Mouse (Mus musculus) midbrain, embryonic 16.5 days (tissue): ENCODE results near the gene Tmem263. TPM values are rescaled to one million over a fixed set of nuclear protein-coding genes. Genes with fewer than 3 reads are reported as not detected.

Experiments used
- ATAC-seq: fragments of 200-750 bp; cut with Nextera tagmentation; 2 replicates; pipeline ENCODE4 v1.8.0; 2017; ENCODE audit warnings: moderate TSS enrichment
- H3K27ac ChIP-seq: fragments of 300-500 bp; sonication (generic); 2 replicates; pipeline ENCODE4 v1.5.1; 2014; ENCODE audit warnings: mild to moderate bottlenecking, low read length, mixed read lengths
- H3K27me3 ChIP-seq: fragments of 300-500 bp; sonication (generic); 2 replicates; pipeline ENCODE4 v1.6.1; 2014; ENCODE audit warnings: low read depth, low read length, mixed read lengths; ENCODE audit not compliant: control insufficient read depth, insufficient read depth
- H3K36me3 ChIP-seq: fragments of 300-500 bp; sonication (generic); 2 replicates; pipeline ENCODE4 v1.6.1; 2014; ENCODE audit warnings: mild to moderate bottlenecking, low read length, moderate library complexity, mixed read lengths; ENCODE audit not compliant: control insufficient read depth, insufficient read depth
- H3K4me1 ChIP-seq: fragments of 300-500 bp; sonication (generic); 2 replicates; pipeline ENCODE4 v1.6.1; 2014; ENCODE audit warnings: mild to moderate bottlenecking, low read length, mixed read lengths; ENCODE audit not compliant: control insufficient read depth, insufficient read depth
- H3K4me2 ChIP-seq: fragments of 300-500 bp; sonication (generic); 2 replicates; pipeline ENCODE4 v1.6.1; 2014; ENCODE audit warnings: mild to moderate bottlenecking, low read length, mixed read lengths
- H3K4me3 ChIP-seq: fragments of 300-500 bp; sonication (generic); 2 replicates; pipeline ENCODE4 v1.5.1; 2014; ENCODE audit warnings: low read depth, mild to moderate bottlenecking, low read length, moderate library complexity, mixed read lengths
- H3K9ac ChIP-seq: fragments of 300-500 bp; sonication (generic); 2 replicates; pipeline ENCODE4 v1.6.1; 2014; ENCODE audit warnings: low read depth, low read length, mixed read lengths
- H3K9me3 ChIP-seq: fragments of 300-500 bp; sonication (generic); replicated peaks from 2 replicates; pipeline ENCODE4 v1.6.1; 2014; ENCODE audit warnings: mild to moderate bottlenecking, low read length, mixed read lengths; ENCODE audit not compliant: control insufficient read depth, poor library complexity, severe bottlenecking
- WGBS: fragments of 180-500 bp; shearing (Covaris S2); extraction: QIAGEN DNeasy Blood & Tissue Kit; methylation state at CpG from one replicate; pipeline ENCODE4 v1.1.7; 2014; 5-methylcytosine and 5-hydroxymethylcytosine counted together
- polyA plus RNA-seq: library from polyadenylated mRNA; unstranded; fragments of >200 nt; fragmentation: Nextera tagmentation; extraction: Ambion mirVana; gene quantifications from 2 replicates; pipeline ENCODE4 v1.2.1, GENCODE M21; 2015

The Tmem263 gene
- polyA plus RNA-seq: 54.4 and 61.5 TPM in 2 replicates

GRCm38 (mm10) chr10:85102247-85103084 is at the start of gene Tmem263, which contains the start of gene Fhl4:
Gene Tmem263 (plus strand): TSS chr10:85102627.
Gene Fhl4 (minus strand): TSS chr10:85102495.
- peak within 1 kb of the TSS; percentile 93 for H3K9ac ChIP-seq
- H3K27me3 ChIP-seq: no peaks in the 10 kb centered on the region
- peak within 1 kb of the TSS; percentile 100 for H3K4me3 ChIP-seq
- H3K27ac ChIP-seq: peak within 1 kb of the TSS; percentile 92
- H3K36me3 ChIP-seq: no peaks in the 10 kb centered on the region
- WGBS: under 1% methylated on average over 55 of the region's 96 CpGs
- ATAC-seq: peak; percentile 96
- H3K4me1 ChIP-seq: peaks cover 19% of the 10 kb centered on the region
- peak within 1 kb of the TSS; percentile 96 for H3K4me2 ChIP-seq
- H3K9me3 ChIP-seq: no peaks in the 10 kb centered on the region

DNA sequence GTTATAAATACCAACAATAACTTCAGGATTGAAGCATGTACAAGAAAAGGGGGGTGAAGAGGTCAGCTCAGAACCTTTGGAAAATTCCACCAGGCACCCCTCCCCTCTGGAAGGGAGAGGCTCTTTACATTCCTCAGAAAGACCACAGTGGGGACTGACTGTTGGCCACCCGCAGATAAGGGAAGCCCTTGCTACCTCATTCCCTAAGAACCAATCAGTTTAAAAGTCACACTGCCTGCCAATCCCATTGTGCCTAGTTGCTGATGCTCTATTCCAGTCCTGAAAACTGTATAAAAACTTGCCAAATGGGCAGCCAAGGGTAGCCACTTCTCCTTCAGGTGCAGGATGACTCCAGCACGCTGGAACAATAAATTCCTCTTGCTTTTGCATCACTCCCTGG is 47.6 kb upstream of the Tmem263 start:
- Histone ChIP-seq H3K36me3 (no peaks in the 10 kb centered on the region), H3K9ac (no peak overlapping the region), H3K4me3 (no peak overlapping the region), H3K27me3 (no peaks in the 10 kb centered on the region), H3K27ac (no peak overlapping the region), H3K9me3 (0 out of 2 replicates have a peak, but pooled peaks cover 2% of the 10 kb centered on the region), H3K4me1 (no peaks in the 10 kb centered on the region), H3K4me2 (no peak overlapping the region)
- 84% methylated on average over 2 of the region's 2 CpGs for WGBS
- no peak for ATAC-seq

DNA sequence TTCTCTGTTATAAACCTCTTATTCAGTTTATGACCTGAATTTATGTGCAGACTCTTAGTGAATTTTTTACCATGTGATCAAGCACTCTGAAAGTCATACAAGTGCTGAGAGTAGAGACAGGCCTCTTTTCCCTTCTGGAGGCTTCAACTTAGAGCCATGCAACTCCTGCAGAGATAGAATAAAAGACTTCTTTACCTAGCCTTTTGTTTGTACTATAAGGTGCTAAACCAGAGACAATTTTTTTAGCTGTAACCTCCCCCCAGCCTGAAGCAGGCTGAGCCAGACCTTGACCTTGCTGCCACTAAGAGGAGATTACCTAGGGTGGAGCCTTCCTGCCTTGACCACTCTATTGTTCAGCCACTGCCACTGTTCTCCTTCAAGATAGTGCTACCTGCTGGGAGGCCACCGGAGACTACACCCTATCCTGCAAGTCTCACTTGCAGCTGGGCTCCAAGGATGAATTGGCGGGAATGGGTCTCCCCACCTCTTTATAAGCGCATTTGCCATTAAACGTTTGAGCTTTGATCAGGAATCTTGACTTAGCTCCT is 30.7 kb upstream of the Tmem263 start:
- H3K4me2 ChIP-seq: no peak overlapping the region
- no peak overlapping the region for H3K4me3 ChIP-seq
- H3K4me1 ChIP-seq: no peaks in the 10 kb centered on the region
- no peak overlapping the region for H3K27ac ChIP-seq
- H3K36me3 ChIP-seq: no peaks in the 10 kb centered on the region
- no peak overlapping the region for H3K9ac ChIP-seq
- WGBS: 48% methylated on average over 4 of the region's 4 CpGs
- no peaks in the 10 kb centered on the region for H3K27me3 ChIP-seq
- H3K9me3 ChIP-seq: no peaks in the 10 kb centered on the region
- ATAC-seq: no peak

- WGBS: 1% methylated on average over 10 of the region's 10 CpGs
- H3K27me3 ChIP-seq: no peaks in the 10 kb centered on the region
Measured at GRCm38 (mm10) chr10:85101841-85102240, 586 bp upstream of the Tmem263 start.

DNA sequence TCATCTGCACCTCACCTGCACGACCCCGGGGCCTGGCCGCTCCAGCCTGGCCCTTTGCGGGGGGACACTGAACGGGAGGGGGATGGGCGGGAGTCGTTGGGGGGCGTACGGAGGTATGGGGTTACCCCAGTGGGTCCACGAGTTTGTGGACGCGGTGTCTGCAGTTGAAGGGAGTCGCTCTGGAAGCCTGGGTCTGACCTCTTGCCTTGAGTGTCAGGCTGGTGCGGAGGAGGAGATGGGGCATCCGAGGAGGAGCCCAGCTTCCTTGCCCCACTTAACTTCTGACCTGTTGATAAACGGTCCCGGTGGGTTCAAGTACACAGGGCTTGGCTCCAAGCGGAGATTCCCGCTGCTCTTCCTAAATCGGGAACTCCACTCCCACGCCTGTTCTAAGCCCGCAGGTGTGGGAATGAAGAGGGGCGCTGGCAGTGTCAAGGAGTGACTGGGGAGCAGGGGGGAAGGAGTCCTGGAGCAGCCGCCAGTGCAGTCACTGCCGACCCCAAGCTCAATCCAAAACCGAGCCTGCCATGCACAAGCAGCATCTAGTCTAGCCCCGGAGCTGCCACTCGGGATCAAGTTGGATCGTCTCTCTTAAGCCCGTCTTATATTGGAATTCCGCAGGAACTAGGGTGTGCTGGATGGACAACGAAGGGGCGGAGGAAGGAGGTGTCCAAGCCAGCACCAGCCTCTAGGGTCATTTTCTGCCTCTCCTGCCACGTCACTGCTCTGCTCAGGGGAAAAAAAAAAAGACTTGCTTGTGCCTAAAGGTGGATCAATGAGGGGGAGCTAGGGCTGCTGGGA is 858 bp downstream of the Tmem263 start:
- ATAC-seq: peak; percentile 23
- Histone ChIP-seq H3K36me3 (no peaks in the 10 kb centered on the region), H3K4me2 (peak overlapping the region; percentile 96), H3K27me3 (no peaks in the 10 kb centered on the region), H3K9ac (peak overlapping the region; percentile 92), H3K27ac (peak overlapping the region; percentile 86), H3K4me3 (peak overlapping the region; percentile 100), H3K9me3 (no peaks in the 10 kb centered on the region), H3K4me1 (peaks cover 19% of the 10 kb centered on the region)
- under 1% methylated on average over 34 of the region's 34 CpGs for WGBS

More at GRCm38 (mm10) chr10:85101841-85102240, 586 bp upstream of the Tmem263 start:
- H3K36me3 ChIP-seq: no peaks in the 10 kb centered on the region
- ATAC-seq: peak; percentile 54
- no peaks in the 10 kb centered on the region for H3K9me3 ChIP-seq
- peaks cover 19% of the 10 kb centered on the region for H3K4me1 ChIP-seq
- H3K27ac ChIP-seq: peak overlapping the region; percentile 92
- peak overlapping the region; percentile 100 for H3K4me3 ChIP-seq
- peak overlapping the region; percentile 93 for H3K9ac ChIP-seq
- H3K4me2 ChIP-seq: peak overlapping the region; percentile 75

- Histone ChIP-seq H3K9ac (no peak overlapping the region), H3K27me3 (no peaks in the 10 kb centered on the region), H3K36me3 (peaks cover 3% of the 10 kb centered on the region), H3K4me1 (no peaks in the 10 kb centered on the region), H3K4me3 (no peak overlapping the region), H3K4me2 (no peak overlapping the region), H3K27ac (no peak overlapping the region), H3K9me3 (no peaks in the 10 kb centered on the region)
- WGBS: 91% methylated on average over 4 of the region's 4 CpGs
- ATAC-seq: no peak
Measured at GRCm38 (mm10) chr10:85114409-85114808, 12.0 kb downstream of the Tmem263 start.

DNA sequence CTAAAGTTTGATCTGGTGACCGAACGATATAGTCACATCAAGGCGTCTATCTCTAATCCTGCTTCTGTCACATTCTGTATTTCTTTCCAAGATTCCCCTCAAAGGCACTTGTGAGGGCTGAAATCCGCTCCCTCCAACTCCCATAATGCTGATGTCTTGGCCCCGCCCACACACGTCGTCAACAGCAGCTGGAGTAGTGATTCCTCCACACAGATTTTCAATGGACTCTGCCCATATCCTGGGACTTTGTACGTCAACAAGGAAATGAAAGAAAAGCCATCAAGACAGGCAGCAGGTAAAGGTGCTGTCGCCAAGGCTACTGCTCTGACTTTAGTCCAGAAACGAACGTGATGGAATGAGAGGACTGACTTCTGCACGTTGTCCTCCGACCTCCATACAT is 22.8 kb downstream of the Tmem263 start:
- no peak overlapping the region for H3K9ac ChIP-seq
- ATAC-seq: no peak
- no peaks in the 10 kb centered on the region for H3K9me3 ChIP-seq
- no peak overlapping the region for H3K4me3 ChIP-seq
- peaks cover 15% of the 10 kb centered on the region for H3K36me3 ChIP-seq
- 89% methylated on average over 13 of the region's 13 CpGs for WGBS
- peaks cover 22% of the 10 kb centered on the region for H3K4me1 ChIP-seq
- no peak overlapping the region for H3K4me2 ChIP-seq
- no peaks in the 10 kb centered on the region for H3K27me3 ChIP-seq
- H3K27ac ChIP-seq: no peak overlapping the region

DNA sequence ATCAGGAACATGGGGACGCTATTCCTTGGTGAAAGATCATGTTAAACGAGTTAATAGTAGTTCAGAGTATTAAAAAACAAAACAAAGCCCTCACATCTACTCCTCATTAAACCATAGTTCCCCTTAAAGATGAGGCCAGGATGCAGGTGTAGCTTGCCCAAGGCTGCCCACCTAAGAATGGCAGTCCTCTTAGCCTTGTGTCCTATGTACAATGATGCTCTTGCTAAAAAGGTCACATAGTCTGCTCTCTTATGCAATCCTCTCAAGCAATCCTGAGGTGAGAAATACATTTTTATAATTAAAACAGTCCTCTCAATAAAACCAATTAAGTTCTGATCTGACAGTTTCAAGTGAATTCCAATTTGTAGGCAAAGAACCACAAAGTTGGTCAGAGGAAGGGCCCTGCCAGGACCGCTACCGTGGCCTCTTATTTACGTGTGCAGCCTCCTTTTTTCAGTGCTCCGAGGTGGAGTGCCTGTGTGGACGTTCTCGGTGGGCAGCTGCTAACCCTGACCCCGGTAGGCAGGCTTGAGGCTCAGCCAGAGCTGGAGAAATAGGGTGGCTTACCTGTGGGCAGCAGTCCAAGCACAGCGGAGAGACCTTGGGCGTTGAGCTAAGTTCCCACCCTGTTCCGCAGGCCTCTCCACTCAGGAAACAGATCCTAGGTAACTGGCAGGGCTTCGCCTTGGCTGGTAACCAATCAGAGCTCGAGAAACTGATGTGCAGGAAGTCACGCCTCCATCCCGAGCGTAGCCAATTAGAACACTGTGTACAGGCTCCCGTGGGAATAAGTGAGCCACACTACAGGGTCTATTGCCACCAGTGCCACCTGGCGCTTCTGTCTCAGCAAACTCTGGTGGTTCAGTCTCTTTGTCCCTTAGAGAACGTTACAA is 25.2 kb downstream of the Tmem263 start, which contains the start of gene Mterf2:
TSS of gene Mterf2 (minus strand) at position 633 of the 893 bp plus-strand sequence.
- peak; percentile 99 for ATAC-seq
- Histone ChIP-seq H3K9me3 (no peaks in the 10 kb centered on the region), H3K27me3 (no peaks in the 10 kb centered on the region), H3K36me3 (peaks cover 8% of the 10 kb centered on the region; the same call in 1 of the 2 replicates), H3K4me3 (peak within 1 kb of the TSS; percentile 63), H3K27ac (peak within 1 kb of the TSS; percentile 53), H3K4me2 (peak within 1 kb of the TSS; percentile 87), H3K4me1 (peaks cover 22% of the 10 kb centered on the region), H3K9ac (peak within 1 kb of the TSS; percentile 67)
- 7% methylated on average over 20 of the region's 20 CpGs for WGBS
